Mouse (Mus musculus) limb, embryonic 14.5 days (tissue): ENCODE data around the gene Apmap. TPM values are rescaled to one million over a fixed set of nuclear protein-coding genes. Genes with fewer than 3 reads are reported as not detected.
A peak's percentile ranks its signal among the peaks of the same experiment; 100 is the strongest.

Experiments
- ATAC-seq: fragments of 200-750 bp; cut with Nextera tagmentation; 2 replicates; pipeline ENCODE4 v1.8.0; 2017; ENCODE audit warnings: low read depth, moderate number of reproducible peaks, moderate TSS enrichment; ENCODE audit not compliant: low FRiP score
- DNase-seq: peaks from one replicate; pipeline ENCODE4 v3.0.0-alpha.2; 2015; ENCODE audit warnings: low spot score
- H3K27ac ChIP-seq: fragments of 300-500 bp; sonication (generic); replicated peaks from 2 replicates; pipeline ENCODE4 v1.5.1; 2014; ENCODE audit warnings: low read depth, mild to moderate bottlenecking, low read length, moderate library complexity, mixed read lengths
- H3K27me3 ChIP-seq: fragments of 300-500 bp; sonication (generic); 2 replicates; pipeline ENCODE4 v1.6.1; 2014; ENCODE audit warnings: low read length, mixed read lengths; ENCODE audit not compliant: control insufficient read depth, insufficient read depth
- H3K36me3 ChIP-seq: fragments of 300-500 bp; sonication (generic); 2 replicates; pipeline ENCODE4 v1.6.1; 2014; ENCODE audit warnings: mild to moderate bottlenecking, low read length, moderate library complexity, mixed read lengths; ENCODE audit not compliant: control insufficient read depth, insufficient read depth
- H3K4me1 ChIP-seq: fragments of 300-500 bp; sonication (generic); 2 replicates; pipeline ENCODE4 v1.6.1; 2014; ENCODE audit warnings: antibody characterized with exemption, low read length, mixed read lengths; ENCODE audit not compliant: control insufficient read depth, insufficient read depth
- H3K4me2 ChIP-seq: fragments of 300-500 bp; sonication (generic); replicated peaks from 2 replicates; pipeline ENCODE4 v1.6.1; 2014; ENCODE audit warnings: low read depth, mild to moderate bottlenecking, low read length, moderate library complexity; ENCODE audit not compliant: severe bottlenecking
- H3K4me3 ChIP-seq: fragments of 300-500 bp; sonication (generic); replicated peaks from 2 replicates; pipeline ENCODE4 v1.5.1; 2014; ENCODE audit warnings: low read length
- H3K9ac ChIP-seq: fragments of 300-500 bp; sonication (generic); 2 replicates; pipeline ENCODE4 v1.6.1; 2014; ENCODE audit warnings: mild to moderate bottlenecking, low read depth, low read length, moderate library complexity; ENCODE audit not compliant: severe bottlenecking
- H3K9me3 ChIP-seq: fragments of 300-500 bp; sonication (generic); 2 replicates; pipeline ENCODE4 v1.6.1; 2016; ENCODE audit warnings: low read length; ENCODE audit not compliant: control insufficient read depth
- POLR2A ChIP-seq: fragments of 200-500 bp; IDR thresholded peaks from 2 replicates; pipeline ENCODE4 v1.8.0; 2012; ENCODE audit warnings: inconsistent platforms, mild to moderate bottlenecking, moderate library complexity, borderline replicate concordance; ENCODE audit not compliant: insufficient read depth, insufficient read length; ENCODE audit errors: extremely low read depth
- WGBS: fragments of 180-500 bp; shearing (Covaris S2); extraction: QIAGEN DNeasy Blood & Tissue Kit; methylation state at CpG from one replicate; pipeline ENCODE4 v1.1.7; 2014; 5-methylcytosine and 5-hydroxymethylcytosine counted together
- polyA plus RNA-seq, 2 experiments: library from polyadenylated mRNA; depleted of rRNA in 1 of 2; stranded (reverse) in 1 of 2; unstranded in 1 of 2; fragments of >200 nt; fragmentation: Nextera tagmentation in 1 of 2; extraction: Ambion mirVana in 1 of 2; gene quantifications; 2 replicates each; pipeline versions ENCODE4 v1.2.1 to v1.2.3; 2012 to 2014

The Apmap gene
- polyA plus RNA-seq (2012; rRNA removed): 39.2 and 39.5 TPM in 2 replicates
- polyA plus RNA-seq (2014; fragmentation: Nextera tagmentation; extraction: Ambion mirVana): 30.9 and 31.6 TPM in 2 replicates

DNA sequence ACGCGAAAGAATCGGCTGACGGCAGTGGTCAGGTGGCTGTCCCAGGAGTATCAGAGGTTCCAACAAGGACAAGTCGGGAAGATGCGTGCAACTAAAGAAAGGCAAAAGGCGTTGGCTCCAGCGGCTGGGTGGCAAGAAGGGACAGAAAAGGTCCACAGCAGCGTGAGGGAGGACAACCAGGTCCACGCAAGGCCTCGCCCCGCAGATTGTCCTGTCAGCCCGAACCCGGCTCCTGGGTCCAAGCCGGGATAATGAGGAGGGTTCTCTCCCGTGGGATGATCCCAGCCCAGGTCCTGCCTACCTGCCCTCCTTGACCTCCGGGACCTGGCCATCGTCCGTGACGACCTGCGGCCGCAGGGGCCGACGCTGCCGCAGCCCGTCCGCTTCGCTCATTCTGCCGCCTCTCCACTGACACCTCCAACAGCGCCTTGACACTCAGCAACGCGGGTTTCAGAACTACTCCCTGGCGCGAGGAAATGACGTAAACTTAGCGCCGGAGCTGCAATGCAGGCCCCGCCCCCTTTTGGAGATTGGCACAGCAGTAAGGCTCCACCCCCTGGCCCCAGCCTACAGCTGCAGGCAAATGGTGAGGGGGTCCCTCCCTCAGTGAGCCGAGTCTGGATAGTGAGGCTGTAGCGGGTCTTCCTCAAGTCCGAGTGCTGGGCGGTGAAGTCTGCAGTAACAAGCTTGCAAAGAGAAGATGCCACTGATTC lies at the start of gene Apmap:
TSS of gene Apmap (minus strand) at position 481 of the 713 bp plus-strand sequence.
- 0% methylated on average over 41 of the region's 42 CpGs for WGBS
- Histone ChIP-seq H3K4me1 (peaks cover 6% of the 10 kb centered on the region; the same call in 1 of the 2 replicates), H3K27me3 (no peaks in the 10 kb centered on the region), H3K4me2 (peak within 1 kb of the TSS; percentile 58), H3K9ac (peak within 1 kb of the TSS; percentile 78), H3K27ac (peak within 1 kb of the TSS; percentile 62; the same call in 1 of the 2 replicates), H3K9me3 (no peaks in the 10 kb centered on the region), H3K36me3 (no peaks in the 10 kb centered on the region; the same call in 1 of the 2 replicates), H3K4me3 (peak within 1 kb of the TSS; percentile 79)
- peak; percentile 69; the same call in 1 of the 2 replicates for TF ChIP-seq POLR2A
- ATAC-seq: peak; percentile 98
- peak; percentile 97 for DNase-seq

DNA sequence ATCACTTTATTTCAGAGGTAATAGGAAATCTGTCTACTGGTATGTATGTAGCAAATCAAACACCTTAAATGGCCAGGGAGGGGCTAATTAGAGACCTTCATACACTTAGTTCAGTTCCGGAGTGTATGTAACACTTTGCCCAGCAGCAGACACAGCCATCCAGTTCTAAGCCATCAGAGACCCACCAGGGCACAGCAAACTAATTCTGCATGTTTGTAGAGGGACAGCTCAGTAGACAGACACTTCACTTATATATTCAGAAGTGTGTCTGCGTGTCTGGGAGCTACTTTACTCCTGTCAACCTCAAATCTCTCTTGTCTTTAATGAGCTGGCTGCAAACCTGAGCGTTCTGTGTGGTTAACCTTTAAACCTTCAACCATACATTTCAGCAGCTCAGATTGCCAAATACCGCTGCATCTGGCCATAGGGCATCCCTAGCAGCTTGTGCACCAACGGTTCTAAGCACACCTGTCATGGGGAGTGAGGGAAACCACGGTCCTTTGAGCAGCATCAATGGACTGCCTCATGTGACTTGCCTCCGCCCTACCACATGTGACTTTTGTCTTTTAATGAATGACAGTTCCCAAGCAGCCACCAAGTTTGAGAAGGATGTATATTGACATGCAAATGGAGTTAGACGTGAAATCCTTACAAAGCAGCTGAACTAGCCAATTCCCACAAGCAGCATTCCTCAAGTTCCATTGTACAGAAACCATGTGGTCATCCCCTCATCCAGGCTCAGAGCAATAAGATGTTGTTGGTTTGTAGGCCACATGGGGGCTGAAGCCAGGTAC lies 48.8 kb upstream of the Apmap start:
- no peaks in the 10 kb centered on the region for H3K27me3 ChIP-seq
- ATAC-seq: no peak
- no peak overlapping the region for H3K4me3 ChIP-seq
- H3K36me3 ChIP-seq: no peaks in the 10 kb centered on the region
- H3K4me1 ChIP-seq: no peaks in the 10 kb centered on the region
- H3K27ac ChIP-seq: no peak overlapping the region
- no peak overlapping the region for H3K4me2 ChIP-seq
- no peaks in the 10 kb centered on the region for H3K9me3 ChIP-seq
- no peak for DNase-seq
- no peak for TF ChIP-seq POLR2A
- no peak overlapping the region for H3K9ac ChIP-seq
- 68% methylated on average over 8 of the region's 8 CpGs for WGBS

DNA sequence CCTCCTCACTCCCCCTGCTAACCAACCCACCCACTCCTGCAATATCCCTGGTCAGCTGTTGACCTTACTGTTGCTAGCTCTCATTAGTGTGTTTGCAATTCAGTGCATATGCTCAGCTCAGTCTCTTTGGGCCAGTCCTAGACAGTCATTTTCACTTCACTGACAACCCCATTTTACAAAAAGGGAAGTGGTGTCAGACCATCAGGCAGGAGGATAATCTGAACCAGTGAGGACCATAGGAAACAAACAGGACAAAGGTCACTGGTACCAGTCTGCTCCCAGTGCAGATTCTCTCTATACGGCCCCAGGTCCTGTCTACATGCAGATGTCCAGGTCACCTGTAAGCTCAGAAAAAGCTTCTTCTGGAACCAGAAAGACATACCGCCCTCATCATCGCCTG lies 47.7 kb upstream of the Apmap start:
- Histone ChIP-seq H3K4me3 (no peak overlapping the region), H3K4me2 (no peak overlapping the region), H3K9me3 (no peaks in the 10 kb centered on the region), H3K4me1 (no peaks in the 10 kb centered on the region), H3K27ac (no peak overlapping the region), H3K27me3 (no peaks in the 10 kb centered on the region), H3K36me3 (no peaks in the 10 kb centered on the region), H3K9ac (no peak overlapping the region)
- ATAC-seq (no peak), DNase-seq (no peak)
- no peak for TF ChIP-seq POLR2A
- 91% methylated on average over 3 of the region's 3 CpGs for WGBS

DNA sequence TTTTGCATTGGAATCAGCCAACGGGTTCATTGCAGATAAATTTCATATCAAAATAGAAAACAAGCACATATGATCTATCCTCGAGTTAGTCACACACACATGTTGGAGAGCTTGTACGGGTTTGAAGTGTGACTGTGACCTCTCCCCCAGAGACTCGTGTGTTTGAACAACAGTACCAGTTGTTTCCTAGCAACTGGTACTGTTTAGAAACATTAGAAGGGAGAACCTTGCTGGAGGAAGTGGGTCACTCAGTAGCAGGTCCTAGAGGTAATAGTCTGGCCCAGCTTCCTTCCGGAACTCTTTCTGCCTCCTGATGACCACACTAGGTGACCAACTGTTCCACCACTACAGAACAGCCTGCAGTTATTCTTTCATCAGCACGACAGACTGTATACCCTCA lies 46.9 kb upstream of the Apmap start:
- H3K27ac ChIP-seq: no peak overlapping the region
- H3K4me1 ChIP-seq: no peaks in the 10 kb centered on the region
- no peak for TF ChIP-seq POLR2A
- no peak overlapping the region for H3K4me2 ChIP-seq
- no peak overlapping the region for H3K4me3 ChIP-seq
- no peaks in the 10 kb centered on the region for H3K36me3 ChIP-seq
- DNase-seq: no peak
- H3K9me3 ChIP-seq: no peaks in the 10 kb centered on the region
- ATAC-seq: no peak
- H3K9ac ChIP-seq: no peak overlapping the region
- WGBS: 78% methylated on average over 6 of the region's 6 CpGs
- no peaks in the 10 kb centered on the region for H3K27me3 ChIP-seq

GRCm38 (mm10) chr2:150654814-150655213 lies 46.4 kb upstream of the Apmap start:
- H3K36me3 ChIP-seq: no peaks in the 10 kb centered on the region
- TF ChIP-seq POLR2A: no peak
- H3K27ac ChIP-seq: no peak overlapping the region
- DNase-seq (no peak), ATAC-seq (no peak)
- no peaks in the 10 kb centered on the region for H3K4me1 ChIP-seq
- H3K27me3 ChIP-seq: no peaks in the 10 kb centered on the region
- no peak overlapping the region for H3K4me2 ChIP-seq
- 85% methylated on average over 2 of the region's 2 CpGs for WGBS
- no peak overlapping the region for H3K9ac ChIP-seq
- H3K4me3 ChIP-seq: no peak overlapping the region
- H3K9me3 ChIP-seq: no peaks in the 10 kb centered on the region
